Mouse (Mus musculus) embryonic facial prominence, embryonic 13.5 days (tissue): Measurements from ENCODE around the gene Rabgap1l. TPM values are rescaled to one million over a fixed set of nuclear protein-coding genes. Genes with fewer than 3 reads are reported as not detected.

Experiments
- ATAC-seq: fragments of 200-750 bp; cut with Nextera tagmentation; 2 replicates; pipeline ENCODE4 v1.8.0; 2017; ENCODE audit warnings: low read depth; ENCODE audit not compliant: insufficient number of reproducible peaks, insufficient read depth, low FRiP score, low TSS enrichment
- H3K27ac ChIP-seq: fragments of 300-500 bp; sonication (generic); 2 replicates; pipeline ENCODE4 v1.5.1; 2015; ENCODE audit warnings: moderate library complexity, mild to moderate bottlenecking, inconsistent platforms
- H3K27me3 ChIP-seq: fragments of 300-500 bp; sonication (generic); 2 replicates; pipeline ENCODE4 v1.6.1; 2015; ENCODE audit warnings: mild to moderate bottlenecking, inconsistent platforms
- H3K36me3 ChIP-seq: fragments of 300-500 bp; sonication (generic); 2 replicates; pipeline ENCODE4 v1.6.1; 2015; ENCODE audit warnings: mild to moderate bottlenecking, inconsistent platforms
- H3K4me1 ChIP-seq: fragments of 300-500 bp; sonication (generic); 2 replicates; pipeline ENCODE4 v1.6.1; 2015; ENCODE audit warnings: inconsistent platforms
- H3K4me2 ChIP-seq: fragments of 300-500 bp; sonication (generic); 2 replicates; pipeline ENCODE4 v1.6.1; 2015; ENCODE audit warnings: moderate library complexity, mild to moderate bottlenecking, inconsistent platforms
- H3K4me3 ChIP-seq: fragments of 300-500 bp; sonication (generic); 2 replicates; pipeline ENCODE4 v1.5.1; 2015; ENCODE audit warnings: mild to moderate bottlenecking, inconsistent platforms
- H3K9ac ChIP-seq: fragments of 300-500 bp; sonication (generic); 2 replicates; pipeline ENCODE4 v1.6.1; 2015; ENCODE audit warnings: mild to moderate bottlenecking, inconsistent platforms
- H3K9me3 ChIP-seq: fragments of 300-500 bp; sonication (generic); 2 replicates; pipeline ENCODE4 v1.6.1; 2016; ENCODE audit warnings: inconsistent platforms
- WGBS: fragments of 180-500 bp; shearing (Covaris S2); methylation state at CpG from one replicate; pipeline ENCODE4 v1.1.7; 2015; ENCODE audit warnings: mixed read lengths; 5-methylcytosine and 5-hydroxymethylcytosine counted together
- polyA plus RNA-seq: library from polyadenylated mRNA; unstranded; fragments of >200 nt; fragmentation: Nextera tagmentation; extraction: Ambion mirVana; gene quantifications from 2 replicates; pipeline ENCODE4 v1.2.1, GENCODE M21; 2015

Gene Rabgap1l
- polyA plus RNA-seq, 1 experiment from 2014 or later: 22.1 TPM

GRCm38 (mm10) chr1:160691196-160691590 lies 101.8 kb downstream of the Rabgap1l start:
- no peak overlapping the region for H3K4me3 ChIP-seq
- no peaks in the 10 kb centered on the region for H3K4me1 ChIP-seq
- 90% methylated on average over 1 of the region's 1 CpGs for WGBS
- H3K4me2 ChIP-seq: no peak overlapping the region
- H3K9ac ChIP-seq: no peak overlapping the region
- no peaks in the 10 kb centered on the region for H3K9me3 ChIP-seq
- no peaks in the 10 kb centered on the region for H3K27me3 ChIP-seq
- no peak overlapping the region for H3K27ac ChIP-seq
- no peaks in the 10 kb centered on the region for H3K36me3 ChIP-seq
- ATAC-seq: no peak

DNA sequence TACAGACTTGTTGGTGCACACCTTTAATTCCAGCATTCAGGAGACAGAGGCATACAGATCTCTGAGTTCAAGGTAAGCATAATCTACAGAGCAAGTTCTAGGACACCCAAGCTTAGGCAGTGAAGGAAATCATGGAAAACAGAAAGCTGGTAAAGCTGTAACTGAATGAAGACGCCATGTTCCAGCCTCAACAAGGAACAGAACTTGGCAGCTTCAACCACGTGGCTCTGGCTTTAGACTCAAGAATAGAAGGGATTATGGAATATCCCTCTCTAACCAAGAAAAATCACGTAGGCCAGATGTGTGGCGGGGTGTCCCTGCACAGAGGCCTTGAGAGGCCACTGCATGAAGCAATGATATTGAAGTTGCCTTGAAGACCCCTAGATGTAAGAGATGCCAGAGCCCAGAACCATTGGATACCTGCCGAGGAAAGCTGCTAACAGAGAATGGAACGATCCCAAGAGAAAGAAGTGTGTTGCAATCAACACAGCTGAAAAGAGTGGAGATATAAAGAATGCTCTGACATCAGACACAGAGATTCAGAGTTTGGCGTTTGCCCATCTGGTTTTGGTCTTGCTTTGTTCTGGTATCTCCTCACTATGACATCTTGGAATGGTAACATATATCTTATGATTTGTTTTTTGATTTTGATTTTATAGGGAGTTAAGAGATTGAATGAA lies 102.4 kb downstream of the Rabgap1l start:
- H3K27ac ChIP-seq: no peak overlapping the region
- H3K27me3 ChIP-seq: no peaks in the 10 kb centered on the region
- no peak overlapping the region for H3K4me3 ChIP-seq
- no peak overlapping the region for H3K9ac ChIP-seq
- 89% methylated on average over 7 of the region's 7 CpGs for WGBS
- no peaks in the 10 kb centered on the region for H3K36me3 ChIP-seq
- no peaks in the 10 kb centered on the region for H3K4me1 ChIP-seq
- H3K9me3 ChIP-seq: no peaks in the 10 kb centered on the region
- no peak for ATAC-seq
- no peak overlapping the region for H3K4me2 ChIP-seq

DNA sequence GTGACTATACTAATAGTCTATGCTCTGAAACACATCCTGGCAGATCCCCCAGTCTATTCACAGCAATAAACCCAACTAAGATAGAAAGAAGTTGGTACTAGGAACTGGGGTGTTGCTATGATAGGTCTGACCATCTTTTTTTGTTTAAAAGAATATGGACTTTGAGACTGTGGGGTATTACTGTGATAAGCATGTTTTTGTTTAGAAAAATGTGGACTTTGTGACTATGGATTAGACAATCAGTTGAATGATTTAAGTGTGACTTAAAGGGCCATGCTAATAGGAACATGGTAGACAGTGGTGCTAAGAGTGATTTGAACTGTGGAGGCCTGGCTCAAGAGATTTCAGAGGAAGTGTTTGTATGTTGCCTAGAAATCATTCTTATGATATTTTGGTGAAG lies 103.5 kb downstream of the Rabgap1l start:
- Histone ChIP-seq H3K36me3 (no peaks in the 10 kb centered on the region), H3K9me3 (no peaks in the 10 kb centered on the region), H3K4me2 (no peak overlapping the region), H3K9ac (no peak overlapping the region), H3K27ac (no peak overlapping the region), H3K4me1 (no peaks in the 10 kb centered on the region), H3K4me3 (no peak overlapping the region), H3K27me3 (no peaks in the 10 kb centered on the region)
- ATAC-seq: no peak

- no peak overlapping the region for H3K4me3 ChIP-seq
- WGBS: 95% methylated on average over 2 of the region's 2 CpGs
- no peak for ATAC-seq
- H3K27me3 ChIP-seq: no peaks in the 10 kb centered on the region
- no peaks in the 10 kb centered on the region for H3K4me1 ChIP-seq
- H3K9ac ChIP-seq: no peak overlapping the region
- no peaks in the 10 kb centered on the region for H3K9me3 ChIP-seq
- H3K36me3 ChIP-seq: no peaks in the 10 kb centered on the region
- H3K4me2 ChIP-seq: no peak overlapping the region
- no peak overlapping the region for H3K27ac ChIP-seq
Measured at GRCm38 (mm10) chr1:160684251-160684650, 108.8 kb downstream of the Rabgap1l start.

- Histone ChIP-seq H3K4me2 (no peak overlapping the region), H3K27ac (no peak overlapping the region), H3K27me3 (no peaks in the 10 kb centered on the region), H3K4me3 (no peak overlapping the region), H3K4me1 (no peaks in the 10 kb centered on the region), H3K36me3 (no peaks in the 10 kb centered on the region), H3K9ac (no peak overlapping the region), H3K9me3 (no peaks in the 10 kb centered on the region)
- no peak for ATAC-seq
- 90% methylated on average over 3 of the region's 3 CpGs for WGBS
Measured at GRCm38 (mm10) chr1:160681398-160682050, 111.5 kb downstream of the Rabgap1l start.

GRCm38 (mm10) chr1:160674763-160675162 lies 118.2 kb downstream of the Rabgap1l start:
- H3K27ac ChIP-seq: no peak overlapping the region
- H3K4me3 ChIP-seq: no peak overlapping the region
- no peak overlapping the region for H3K9ac ChIP-seq
- no peaks in the 10 kb centered on the region for H3K36me3 ChIP-seq
- 59% methylated on average over 2 of the region's 2 CpGs for WGBS
- H3K4me1 ChIP-seq: no peaks in the 10 kb centered on the region
- no peak for ATAC-seq
- H3K9me3 ChIP-seq: no peaks in the 10 kb centered on the region
- no peak overlapping the region for H3K4me2 ChIP-seq
- H3K27me3 ChIP-seq: no peaks in the 10 kb centered on the region

DNA sequence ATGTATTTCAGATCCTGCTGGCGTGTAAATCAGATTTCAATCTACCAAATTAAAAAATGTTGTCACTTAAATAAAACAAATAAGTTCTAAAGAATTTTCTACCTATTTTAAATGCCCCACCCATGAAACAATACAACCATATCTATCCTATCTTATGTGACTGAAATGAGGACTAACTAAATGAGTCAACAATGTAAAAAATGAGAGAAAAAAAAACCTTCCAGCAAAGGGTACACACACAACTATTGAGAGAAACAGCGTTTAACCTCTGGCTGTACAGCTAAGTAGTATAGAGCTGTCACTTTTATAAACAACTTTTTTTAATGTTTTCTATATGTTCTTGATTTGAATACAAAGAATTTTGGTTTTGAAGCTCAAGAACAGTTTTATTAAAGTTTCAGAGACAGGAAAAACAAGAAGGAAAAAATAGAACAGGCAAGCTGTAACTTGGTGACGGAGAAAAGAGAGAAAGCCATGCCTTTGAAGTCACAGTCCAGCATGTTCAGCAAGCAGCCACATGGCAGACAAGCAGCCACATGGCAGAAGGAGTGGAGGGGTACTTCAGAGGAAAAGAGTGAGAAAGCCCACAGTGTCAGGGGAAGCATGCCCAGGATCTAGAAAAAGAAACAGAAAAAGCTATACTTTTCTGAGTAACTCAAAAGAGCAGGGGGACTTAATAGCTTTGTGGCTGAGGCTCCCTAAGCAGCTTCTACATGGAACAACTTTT lies 120.8 kb downstream of the Rabgap1l start:
- Histone ChIP-seq H3K4me1 (no peaks in the 10 kb centered on the region), H3K36me3 (no peaks in the 10 kb centered on the region), H3K9ac (no peak overlapping the region), H3K4me2 (no peak overlapping the region), H3K4me3 (no peak overlapping the region), H3K27ac (no peak overlapping the region), H3K27me3 (no peaks in the 10 kb centered on the region), H3K9me3 (no peaks in the 10 kb centered on the region)
- WGBS: 58% methylated on average over 3 of the region's 3 CpGs
- ATAC-seq: no peak

DNA sequence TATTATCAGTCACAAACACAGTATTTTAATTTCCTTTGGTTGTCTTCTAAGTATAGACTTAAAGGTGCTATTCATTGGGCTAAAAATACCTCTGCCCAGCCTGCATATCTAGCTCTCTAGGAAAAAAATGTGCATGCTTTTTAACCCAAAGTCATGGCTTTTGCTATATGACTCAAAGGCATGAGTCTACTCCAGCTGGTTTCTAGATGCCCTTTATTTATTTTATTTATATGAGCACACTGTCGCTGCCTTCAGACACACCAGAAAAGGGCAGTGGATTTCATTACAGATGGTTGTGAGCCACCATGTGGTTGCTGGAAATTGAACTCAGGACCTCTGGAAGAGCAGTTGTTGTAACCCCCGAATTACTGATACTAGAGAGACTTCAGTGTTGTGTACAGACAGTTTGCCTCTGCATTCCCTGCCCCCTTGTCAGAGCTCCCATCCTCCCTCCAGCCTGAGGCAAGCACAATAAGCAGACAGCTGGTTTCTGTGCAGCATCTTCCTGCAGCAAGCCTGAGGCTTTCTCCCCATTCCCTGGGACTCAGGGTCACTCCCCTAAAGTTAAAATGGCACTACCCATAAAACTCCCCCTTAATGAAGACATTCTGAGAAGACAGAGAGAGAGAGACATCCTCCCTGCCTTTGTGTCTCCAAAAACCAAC lies 137.1 kb downstream of the Rabgap1l start:
- no peak overlapping the region for H3K27ac ChIP-seq
- no peak overlapping the region for H3K4me2 ChIP-seq
- no peaks in the 10 kb centered on the region for H3K36me3 ChIP-seq
- H3K9me3 ChIP-seq: no peaks in the 10 kb centered on the region
- no peaks in the 10 kb centered on the region for H3K4me1 ChIP-seq
- H3K9ac ChIP-seq: no peak overlapping the region
- WGBS: 38% methylated on average over 2 of the region's 2 CpGs
- no peak for ATAC-seq
- no peak overlapping the region for H3K4me3 ChIP-seq
- no peaks in the 10 kb centered on the region for H3K27me3 ChIP-seq

DNA sequence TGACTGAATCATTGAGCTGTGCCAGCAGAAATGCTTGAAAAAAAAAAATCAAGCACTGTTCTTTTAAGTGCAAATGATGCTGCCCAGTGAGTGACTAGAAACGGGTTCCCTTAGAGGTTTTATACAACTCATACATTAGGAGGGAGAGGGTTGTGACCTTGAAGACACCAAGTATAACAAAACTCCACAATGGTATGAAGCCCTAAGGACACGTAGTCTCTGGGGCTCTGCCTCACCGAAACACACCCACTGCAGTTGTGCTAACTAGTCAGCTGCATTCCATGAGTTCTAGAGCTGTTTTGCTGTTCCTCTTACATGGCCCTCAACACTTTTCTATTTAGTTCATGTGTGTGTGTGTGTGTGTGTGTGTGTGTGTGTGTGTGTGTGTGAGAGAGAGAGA lies 141.3 kb downstream of the Rabgap1l start:
- no peak for ATAC-seq
- no peak overlapping the region for H3K27ac ChIP-seq
- H3K9ac ChIP-seq: no peak overlapping the region
- no peak overlapping the region for H3K4me3 ChIP-seq
- no peaks in the 10 kb centered on the region for H3K4me1 ChIP-seq
- H3K36me3 ChIP-seq: no peaks in the 10 kb centered on the region
- H3K27me3 ChIP-seq: no peaks in the 10 kb centered on the region
- H3K4me2 ChIP-seq: no peak overlapping the region
- WGBS: 29% methylated on average over 3 of the region's 3 CpGs
- H3K9me3 ChIP-seq: no peaks in the 10 kb centered on the region

GRCm38 (mm10) chr1:160645416-160645815 lies 147.6 kb downstream of the Rabgap1l start:
- no peak overlapping the region for H3K9ac ChIP-seq
- no peak overlapping the region for H3K4me2 ChIP-seq
- no peak overlapping the region for H3K4me3 ChIP-seq
- no peaks in the 10 kb centered on the region for H3K36me3 ChIP-seq
- H3K27ac ChIP-seq: no peak overlapping the region
- no peaks in the 10 kb centered on the region for H3K4me1 ChIP-seq
- no peaks in the 10 kb centered on the region for H3K9me3 ChIP-seq
- no peak for ATAC-seq
- WGBS: 95% methylated on average over 3 of the region's 3 CpGs
- H3K27me3 ChIP-seq: no peaks in the 10 kb centered on the region

DNA sequence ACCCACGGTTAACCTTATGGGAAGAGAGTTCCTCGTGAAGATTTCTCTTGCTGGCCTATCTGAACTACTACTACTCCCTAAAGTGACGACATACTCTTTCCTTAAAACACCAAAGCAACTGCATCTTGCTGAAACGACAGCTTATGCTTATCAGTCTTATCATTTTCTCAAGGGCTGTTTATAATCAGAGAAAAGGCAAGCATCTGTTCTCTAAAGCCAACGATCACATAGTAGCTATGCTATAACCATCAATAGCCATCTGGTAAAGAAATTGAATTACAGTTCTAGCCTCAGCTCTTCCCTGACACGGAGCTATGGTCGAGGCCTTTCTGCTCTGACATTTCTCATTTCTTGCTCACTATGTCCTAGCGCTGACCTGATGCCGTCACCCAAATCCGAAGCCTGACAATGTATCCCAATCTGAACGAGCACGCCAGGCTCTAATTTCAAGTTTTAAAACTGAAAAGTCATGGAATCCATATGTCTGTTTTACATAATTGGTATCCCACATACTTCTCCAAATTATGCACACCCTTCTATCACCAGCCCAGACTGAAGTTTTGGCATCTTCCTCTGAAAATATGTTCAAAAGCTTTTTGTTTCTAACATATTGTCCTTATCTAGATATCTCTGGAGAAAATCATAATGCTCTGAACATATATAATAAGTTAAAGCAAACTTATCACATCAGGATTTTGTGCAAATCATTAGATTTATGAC lies 164.6 kb downstream of the Rabgap1l start:
- no peaks in the 10 kb centered on the region for H3K36me3 ChIP-seq
- no peak for ATAC-seq
- 62% methylated on average over 12 of the region's 12 CpGs for WGBS

More for the DNA sequence above, 164.6 kb downstream of the Rabgap1l start:
- H3K27ac ChIP-seq: no peak overlapping the region
- peaks cover 7% of the 10 kb centered on the region; the same call in 1 of the 2 replicates for H3K4me1 ChIP-seq
- H3K27me3 ChIP-seq: no peaks in the 10 kb centered on the region
- H3K9me3 ChIP-seq: no peaks in the 10 kb centered on the region
- no peak overlapping the region for H3K9ac ChIP-seq
- no peak overlapping the region for H3K4me2 ChIP-seq
- no peak overlapping the region for H3K4me3 ChIP-seq
